Mouse (Mus musculus) hindbrain, embryonic 13.5 days (tissue): Measurements from ENCODE around the gene Zfp341. TPM values are rescaled to one million over a fixed set of nuclear protein-coding genes. Genes with fewer than 3 reads are reported as not detected.

Experiments
- ATAC-seq: fragments of 200-750 bp; cut with Nextera tagmentation; 2 replicates; pipeline ENCODE4 v1.8.0; 2017; ENCODE audit warnings: moderate TSS enrichment; ENCODE audit not compliant: low FRiP score
- H3K27ac ChIP-seq: fragments of 300-500 bp; sonication (generic); 2 replicates; pipeline ENCODE4 v1.5.1; 2015; ENCODE audit warnings: inconsistent platforms, mild to moderate bottlenecking, moderate library complexity
- H3K27me3 ChIP-seq: fragments of 300-500 bp; sonication (generic); 2 replicates; pipeline ENCODE4 v1.6.1; 2015; ENCODE audit warnings: mild to moderate bottlenecking, inconsistent platforms
- H3K36me3 ChIP-seq: fragments of 300-500 bp; sonication (generic); 2 replicates; pipeline ENCODE4 v1.6.1; 2015; ENCODE audit warnings: mild to moderate bottlenecking, inconsistent platforms
- H3K4me1 ChIP-seq: fragments of 300-500 bp; sonication (generic); replicated peaks from 2 replicates; pipeline ENCODE4 v1.6.1; 2015; ENCODE audit warnings: inconsistent platforms
- H3K4me2 ChIP-seq: fragments of 300-500 bp; sonication (generic); 2 replicates; pipeline ENCODE4 v1.6.1; 2015; ENCODE audit warnings: inconsistent platforms, mild to moderate bottlenecking, moderate library complexity
- H3K4me3 ChIP-seq: fragments of 300-500 bp; sonication (generic); 2 replicates; pipeline ENCODE4 v1.5.1; 2015; ENCODE audit warnings: mild to moderate bottlenecking, inconsistent platforms
- H3K9ac ChIP-seq: fragments of 300-500 bp; sonication (generic); 2 replicates; pipeline ENCODE4 v1.6.1; 2015; ENCODE audit warnings: mild to moderate bottlenecking, inconsistent platforms
- H3K9me3 ChIP-seq: fragments of 300-500 bp; sonication (generic); 2 replicates; pipeline ENCODE4 v1.6.1; 2016; ENCODE audit warnings: inconsistent platforms
- WGBS: fragments of 180-500 bp; shearing (Covaris S2); methylation state at CpG from one replicate; pipeline ENCODE4 v1.1.7; 2015; 5-methylcytosine and 5-hydroxymethylcytosine counted together
- polyA plus RNA-seq: library from polyadenylated mRNA; unstranded; fragments of >200 nt; fragmentation: Nextera tagmentation; extraction: Ambion mirVana; gene quantifications from 2 replicates; pipeline ENCODE4 v1.2.1, GENCODE M21; 2015

Gene Zfp341
- polyA plus RNA-seq, 1 experiment from 2014 or later, result 1.9 TPM

DNA sequence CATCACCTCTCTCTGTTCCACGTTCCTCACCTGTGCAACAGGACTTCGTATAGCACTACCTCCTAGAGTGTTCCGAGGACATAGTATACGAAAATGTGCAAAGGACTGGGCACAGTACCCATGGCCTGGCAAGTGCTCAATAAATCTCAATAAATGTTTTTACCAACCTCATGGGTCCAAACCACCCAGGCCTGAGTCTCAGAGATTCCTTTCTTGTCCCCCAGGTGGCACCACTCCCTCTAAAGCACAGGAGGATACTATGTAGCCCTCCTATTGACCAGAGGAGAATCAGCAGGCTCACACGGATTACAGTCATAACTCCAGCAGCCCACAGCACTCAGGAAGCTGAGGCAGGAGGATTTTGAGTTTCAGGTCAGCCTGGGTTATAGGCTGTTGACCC, 33.5 kb downstream of the Zfp341 start:
- peaks cover 48% of the 10 kb centered on the region for H3K36me3 ChIP-seq
- no peak overlapping the region for H3K4me2 ChIP-seq
- H3K27me3 ChIP-seq, result no peaks in the 10 kb centered on the region
- no peak for ATAC-seq
- H3K4me1 ChIP-seq, result no peaks in the 10 kb centered on the region
- no peaks in the 10 kb centered on the region for H3K9me3 ChIP-seq
- no peak overlapping the region for H3K9ac ChIP-seq
- WGBS, result 76% methylated on average over 5 of the region's 5 CpGs
- no peak overlapping the region for H3K4me3 ChIP-seq
- no peak overlapping the region for H3K27ac ChIP-seq

DNA sequence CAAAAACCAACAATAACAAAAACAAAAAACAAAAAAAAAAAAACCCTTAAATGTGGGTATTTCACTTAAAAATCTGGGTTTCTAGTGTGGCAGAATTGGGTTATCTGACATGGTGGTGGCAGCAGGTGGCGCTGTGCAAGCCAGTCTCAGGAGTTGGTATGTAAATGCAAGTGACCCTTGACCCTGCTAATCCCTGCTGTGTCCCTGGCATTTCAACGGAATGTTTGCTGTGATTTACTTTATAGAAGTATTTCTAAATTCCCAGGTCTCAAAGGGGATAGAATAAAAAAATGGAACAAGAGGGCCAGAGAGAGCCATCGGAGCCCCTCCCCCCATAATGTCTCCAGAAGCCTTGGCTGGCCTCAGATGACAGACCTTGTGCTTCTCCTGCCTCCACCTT, 35.0 kb downstream of the Zfp341 start:
- H3K9me3 ChIP-seq, result no peaks in the 10 kb centered on the region
- no peaks in the 10 kb centered on the region for H3K27me3 ChIP-seq
- peaks cover 35% of the 10 kb centered on the region for H3K36me3 ChIP-seq
- H3K27ac ChIP-seq, result no peak overlapping the region
- H3K4me3 ChIP-seq, result no peak overlapping the region
- 26% methylated on average over 3 of the region's 3 CpGs for WGBS
- H3K4me1 ChIP-seq, result no peaks in the 10 kb centered on the region
- ATAC-seq, result no peak
- H3K9ac ChIP-seq, result no peak overlapping the region
- H3K4me2 ChIP-seq, result no peak overlapping the region

DNA sequence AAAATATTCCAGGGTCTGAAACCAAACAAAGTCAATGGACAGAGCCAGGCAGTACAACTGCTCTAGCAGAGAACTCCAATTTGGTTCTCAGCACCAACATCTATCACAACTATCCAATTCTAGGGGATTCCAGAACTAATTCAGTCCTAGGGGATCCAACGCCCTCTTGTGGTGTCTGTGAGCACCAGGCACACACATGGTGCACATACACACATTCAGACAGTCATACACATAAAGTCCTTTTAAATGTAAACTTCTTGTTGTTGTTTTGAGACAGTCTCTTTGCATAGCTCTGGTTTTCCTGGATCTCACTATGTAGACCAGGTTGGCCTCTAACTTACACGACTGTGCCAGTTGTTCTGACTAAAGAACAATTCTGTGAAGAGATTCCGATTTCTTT, 37.3 kb downstream of the Zfp341 start:
- Histone ChIP-seq H3K4me2 (no peak overlapping the region), H3K27me3 (no peaks in the 10 kb centered on the region), H3K36me3 (peaks cover 14% of the 10 kb centered on the region), H3K4me3 (no peak overlapping the region), H3K4me1 (no peaks in the 10 kb centered on the region), H3K27ac (no peak overlapping the region), H3K9ac (no peak overlapping the region), H3K9me3 (no peaks in the 10 kb centered on the region)
- WGBS, result 78% methylated on average over 3 of the region's 3 CpGs
- ATAC-seq, result no peak

DNA sequence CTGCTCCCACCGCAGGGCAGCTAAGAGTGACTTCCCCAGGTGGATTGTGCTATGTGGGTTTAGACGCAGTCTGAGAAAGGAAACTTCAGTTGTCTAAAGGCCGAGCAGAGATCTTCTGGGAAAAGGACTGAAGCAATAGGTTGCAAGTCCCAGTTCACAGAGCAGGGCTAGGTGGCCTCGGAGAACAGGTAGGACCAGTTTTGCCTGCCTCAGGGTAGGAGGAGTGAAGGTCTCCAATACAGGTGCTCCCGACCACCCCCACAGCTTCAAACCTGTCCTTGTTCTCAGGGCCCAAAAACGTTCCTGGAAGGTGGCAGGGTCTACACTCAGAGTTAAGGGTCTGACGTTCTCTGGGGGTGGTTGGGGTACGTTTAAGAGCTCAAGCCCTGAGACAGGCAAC, 38.3 kb downstream of the Zfp341 start, which contains the start of gene Chmp4b:
TSS of gene Chmp4b (plus strand) at position 343 of the 400 bp plus-strand sequence.
- ATAC-seq, result no peak
- Histone ChIP-seq H3K4me1 (0 out of 2 replicates have a peak, but pooled peaks cover 2% of the 10 kb centered on the region), H3K9ac (no peak within 1 kb of the TSS), H3K4me2 (no peak within 1 kb of the TSS), H3K36me3 (peaks cover 5% of the 10 kb centered on the region), H3K27me3 (no peaks in the 10 kb centered on the region), H3K9me3 (no peaks in the 10 kb centered on the region), H3K4me3 (no peak within 1 kb of the TSS), H3K27ac (no peak within 1 kb of the TSS)
- 56% methylated on average over 8 of the region's 8 CpGs for WGBS

DNA sequence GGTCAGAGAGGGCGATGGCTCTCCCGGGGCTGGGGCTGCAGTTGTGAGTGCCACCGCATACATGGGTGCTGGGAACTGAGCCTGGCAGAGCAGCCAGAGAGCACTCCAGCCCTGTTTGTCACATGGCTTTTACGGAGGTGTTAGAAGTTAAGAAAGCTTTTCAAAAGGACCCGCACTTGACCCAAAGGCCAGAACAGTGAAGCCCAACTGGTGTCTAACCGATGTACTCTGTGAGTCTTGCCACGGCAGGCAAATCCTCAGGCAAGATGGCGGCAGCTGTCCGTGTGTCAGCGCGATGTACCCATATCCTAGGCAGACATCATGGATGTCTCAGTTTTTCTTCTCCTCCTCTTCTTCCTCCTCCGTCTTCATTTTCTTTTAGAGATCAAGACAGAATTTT, 41.9 kb downstream of the Zfp341 start:
- no peak for ATAC-seq
- no peak overlapping the region for H3K4me2 ChIP-seq
- H3K36me3 ChIP-seq, result no peaks in the 10 kb centered on the region
- H3K9ac ChIP-seq, result no peak overlapping the region
- H3K27ac ChIP-seq, result no peak overlapping the region
- no peak overlapping the region for H3K4me3 ChIP-seq
- H3K9me3 ChIP-seq, result no peaks in the 10 kb centered on the region
- peaks cover 25% of the 10 kb centered on the region for H3K4me1 ChIP-seq
- 93% methylated on average over 12 of the region's 12 CpGs for WGBS
- no peaks in the 10 kb centered on the region for H3K27me3 ChIP-seq

DNA sequence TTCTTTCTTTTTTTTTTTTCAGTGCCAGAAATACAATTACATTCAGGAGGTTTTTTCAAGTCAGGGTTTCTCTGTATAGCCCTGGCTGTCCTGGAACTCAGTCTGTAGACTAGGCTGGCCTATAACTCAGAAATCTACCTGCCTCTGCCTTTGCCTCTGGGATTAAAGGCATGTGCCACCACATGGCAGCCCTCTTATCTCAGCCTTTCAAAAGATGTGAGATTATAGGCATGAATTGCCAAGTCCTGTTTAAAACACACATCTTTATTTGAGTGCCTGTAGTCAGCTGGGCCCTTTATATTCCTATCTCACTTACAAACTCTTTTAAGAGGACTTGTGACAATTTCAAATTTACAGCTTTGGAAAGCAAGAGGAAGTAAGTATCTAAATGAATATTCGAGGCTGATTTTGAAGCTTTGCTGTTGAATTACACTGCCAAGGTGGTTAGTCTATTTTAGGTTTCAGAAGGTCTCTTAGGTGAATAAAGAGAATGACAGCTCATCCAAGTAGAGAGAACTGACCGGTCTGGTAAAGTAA, 42.8 kb downstream of the Zfp341 start:
- Histone ChIP-seq H3K27ac (no peak overlapping the region), H3K27me3 (no peaks in the 10 kb centered on the region), H3K4me3 (peak overlapping the region; percentile 89), H3K4me1 (peaks cover 28% of the 10 kb centered on the region), H3K36me3 (peaks cover 4% of the 10 kb centered on the region), H3K9me3 (no peaks in the 10 kb centered on the region), H3K4me2 (peak overlapping the region; percentile 44), H3K9ac (0 out of 2 replicates have a peak overlapping the region, but pooled peaks have one; percentile 5)
- no peak for ATAC-seq
- whole genome bisulfite sequencing, result 96% methylated on average over 2 of the region's 2 CpGs

DNA sequence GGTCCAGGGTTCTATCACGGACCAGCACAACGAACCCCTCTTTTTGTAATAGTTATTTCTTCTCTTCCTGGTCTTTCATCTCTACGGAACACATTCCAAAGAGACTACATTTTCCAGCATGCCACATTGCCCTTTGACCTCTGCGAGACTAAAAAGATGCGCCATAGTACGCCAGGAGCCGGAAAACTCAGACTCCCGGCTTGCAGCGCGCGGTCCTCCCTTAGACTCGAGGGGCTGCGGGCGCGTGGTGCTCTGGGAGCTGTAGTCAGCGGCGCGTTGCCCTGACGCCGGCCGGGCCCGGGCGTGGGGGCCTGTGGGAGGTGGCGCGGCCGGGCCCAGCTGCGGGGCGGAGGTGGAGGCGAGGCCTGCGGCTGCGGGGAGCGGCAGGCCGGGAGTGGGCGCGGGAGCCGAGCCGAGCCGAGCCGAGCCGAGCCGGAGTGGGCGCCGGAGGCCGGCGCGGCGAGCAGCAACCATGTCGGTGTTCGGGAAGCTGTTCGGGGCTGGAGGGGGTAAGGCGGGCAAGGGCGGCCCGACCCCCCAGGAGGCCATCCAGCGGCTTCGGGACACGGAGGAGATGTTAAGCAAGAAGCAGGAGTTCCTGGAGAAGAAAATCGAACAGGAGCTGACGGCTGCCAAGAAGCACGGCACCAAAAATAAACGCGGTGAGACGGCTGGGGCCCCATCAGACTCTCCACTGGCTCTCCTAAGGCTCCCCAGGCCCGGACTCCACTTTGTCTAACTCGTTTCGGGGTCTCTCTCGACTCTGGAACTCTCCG, 43.8 kb downstream of the Zfp341 start:
- H3K9ac ChIP-seq, result peak overlapping the region; percentile 97
- no peaks in the 10 kb centered on the region for H3K9me3 ChIP-seq
- ATAC-seq, result peak; percentile 99
- H3K4me2 ChIP-seq, result peak overlapping the region; percentile 95
- under 1% methylated on average over 65 of the region's 67 CpGs for WGBS
- H3K27me3 ChIP-seq, result no peaks in the 10 kb centered on the region
- peaks cover 12% of the 10 kb centered on the region for H3K36me3 ChIP-seq
- H3K27ac ChIP-seq, result peak overlapping the region; percentile 78
- peaks cover 28% of the 10 kb centered on the region for H3K4me1 ChIP-seq
- H3K4me3 ChIP-seq, result peak overlapping the region; percentile 89

DNA sequence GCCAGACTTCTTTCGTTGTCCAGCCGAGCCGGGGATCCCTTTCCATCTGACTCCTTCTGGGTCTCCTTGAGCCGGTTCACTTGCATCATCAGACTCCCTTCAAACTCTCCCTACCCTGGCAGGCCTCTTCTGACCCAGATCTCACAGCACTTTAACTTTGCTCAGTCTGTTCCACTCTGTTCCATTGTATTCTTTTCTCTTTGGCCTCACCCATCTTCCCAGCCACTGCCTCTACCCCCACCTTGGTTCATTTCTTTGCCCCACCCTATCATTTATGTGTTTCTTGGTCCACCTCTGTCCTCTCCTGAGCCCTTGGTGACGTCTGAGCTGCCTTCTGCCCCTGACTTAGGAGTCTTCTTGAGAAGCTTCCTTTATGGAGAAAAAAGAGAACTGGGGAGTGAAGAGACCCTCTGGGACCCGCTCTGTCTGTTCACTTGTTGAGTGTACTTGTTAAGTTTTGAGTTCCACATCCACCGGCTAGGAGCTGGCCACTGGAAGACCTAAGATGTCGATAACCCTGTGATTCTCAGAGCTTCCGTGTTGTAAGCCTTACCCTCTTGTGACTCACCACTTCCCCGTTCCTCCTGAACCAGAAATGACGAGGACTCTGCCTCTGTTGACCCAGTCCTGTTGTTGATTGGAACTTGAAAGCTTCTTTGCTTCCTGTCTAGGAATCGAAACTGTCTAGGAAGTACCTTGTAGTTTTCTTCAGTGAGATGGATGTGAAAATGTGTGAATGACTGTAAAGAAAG, 44.6 kb downstream of the Zfp341 start:
- Histone ChIP-seq H3K9ac (peak overlapping the region; percentile 97), H3K4me3 (peak overlapping the region; percentile 89), H3K27ac (peak overlapping the region; percentile 78), H3K4me1 (peaks cover 28% of the 10 kb centered on the region), H3K9me3 (no peaks in the 10 kb centered on the region), H3K27me3 (no peaks in the 10 kb centered on the region), H3K36me3 (peaks cover 13% of the 10 kb centered on the region), H3K4me2 (peak overlapping the region; percentile 95)
- 16% methylated on average over 12 of the region's 12 CpGs for WGBS
- peak; percentile 13; the same call in 1 of the 2 replicates for ATAC-seq

DNA sequence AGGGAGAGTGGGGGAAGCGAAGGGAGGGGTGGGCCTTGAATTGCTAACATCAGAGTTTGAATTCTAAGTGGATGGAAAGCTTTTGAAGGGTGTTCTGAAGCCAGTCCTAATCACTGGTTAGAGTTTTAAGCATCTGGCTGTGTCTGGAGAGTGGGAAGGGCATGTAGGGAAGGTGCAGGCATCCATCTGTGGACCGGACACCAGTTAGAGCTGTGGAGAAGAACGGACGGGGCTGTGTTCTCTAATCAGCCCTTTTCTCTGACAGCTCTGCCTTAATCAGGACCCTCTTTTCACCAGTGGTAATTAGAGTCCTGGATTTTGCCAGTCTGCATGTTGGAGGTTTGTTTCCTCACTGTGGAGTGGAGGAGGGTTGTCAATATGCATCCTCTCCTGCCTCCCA, 46.0 kb downstream of the Zfp341 start:
- ATAC-seq, result no peak
- no peaks in the 10 kb centered on the region for H3K27me3 ChIP-seq
- H3K9me3 ChIP-seq, result no peaks in the 10 kb centered on the region
- H3K36me3 ChIP-seq, result peaks cover 16% of the 10 kb centered on the region
- 0 out of 2 replicates have a peak overlapping the region, but pooled peaks have one; percentile 89 for H3K4me3 ChIP-seq
- peak overlapping the region; percentile 95 for H3K4me2 ChIP-seq
- H3K4me1 ChIP-seq, result peaks cover 28% of the 10 kb centered on the region
- H3K9ac ChIP-seq, result peak overlapping the region; percentile 49; the same call in 1 of the 2 replicates
- 92% methylated on average over 4 of the region's 4 CpGs for WGBS
- no peak overlapping the region for H3K27ac ChIP-seq

DNA sequence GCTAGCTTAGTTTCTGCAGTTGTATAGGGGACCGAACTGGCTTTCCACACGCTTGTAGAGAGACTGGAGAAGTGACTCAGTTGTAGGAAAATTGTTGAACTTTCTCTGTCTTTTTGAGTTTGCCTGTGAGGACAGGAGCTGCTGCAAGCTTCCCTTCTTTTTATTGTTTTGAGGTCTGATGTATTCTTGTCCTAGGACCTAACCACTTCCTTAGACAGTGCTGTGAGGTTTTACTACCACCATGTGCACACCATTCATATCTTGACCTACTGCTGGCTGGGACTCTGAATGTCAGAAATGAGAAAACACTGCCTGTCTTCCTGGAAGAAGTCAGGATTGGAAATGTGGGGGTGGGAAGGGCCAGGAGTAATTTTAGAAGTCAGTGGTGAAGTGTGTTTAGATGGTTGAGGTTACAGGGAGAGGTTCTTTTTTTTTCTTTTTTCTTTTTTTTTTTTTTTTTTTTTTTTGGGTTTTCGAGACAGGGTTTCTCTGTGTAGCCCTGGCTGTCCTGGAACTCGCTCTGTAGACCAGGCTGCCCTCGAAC, 46.5 kb downstream of the Zfp341 start:
- H3K36me3 ChIP-seq, result peaks cover 16% of the 10 kb centered on the region
- H3K27me3 ChIP-seq, result no peaks in the 10 kb centered on the region
- H3K9ac ChIP-seq, result peak overlapping the region; percentile 49; the same call in 1 of the 2 replicates
- H3K4me3 ChIP-seq, result 0 out of 2 replicates have a peak overlapping the region, but pooled peaks have one; percentile 89
- no peak overlapping the region for H3K27ac ChIP-seq
- peaks cover 28% of the 10 kb centered on the region for H3K4me1 ChIP-seq
- H3K9me3 ChIP-seq, result no peaks in the 10 kb centered on the region
- peak overlapping the region; percentile 95 for H3K4me2 ChIP-seq
- ATAC-seq, result no peak
- 87% methylated on average over 4 of the region's 5 CpGs for WGBS

DNA sequence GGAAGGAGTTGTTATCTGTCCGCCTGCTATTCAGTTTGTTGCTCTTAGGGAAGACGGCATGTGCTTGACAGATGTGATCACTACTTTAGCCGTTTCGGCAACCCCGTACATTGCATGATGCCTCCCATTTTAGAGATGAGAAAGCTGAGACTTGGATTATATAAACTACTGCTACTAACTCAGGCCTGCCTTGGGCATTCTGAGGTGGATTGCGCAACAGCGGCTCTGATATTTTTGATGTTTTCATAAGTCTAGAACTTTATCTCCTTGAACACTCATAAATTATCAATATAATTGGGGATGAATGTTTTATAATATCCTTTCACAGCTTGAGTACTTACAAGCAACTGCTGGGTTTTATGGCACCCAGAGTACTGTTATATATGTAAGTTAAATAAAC, 55.6 kb downstream of the Zfp341 start:
- H3K4me3 ChIP-seq, result no peak overlapping the region
- ATAC-seq, result no peak
- peaks cover 9% of the 10 kb centered on the region; the same call in 1 of the 2 replicates for H3K4me1 ChIP-seq
- WGBS, result 87% methylated on average over 7 of the region's 7 CpGs
- H3K4me2 ChIP-seq, result no peak overlapping the region
- H3K27ac ChIP-seq, result no peak overlapping the region
- no peak overlapping the region for H3K9ac ChIP-seq
- peaks cover 5% of the 10 kb centered on the region; the same call in 1 of the 2 replicates for H3K36me3 ChIP-seq
- H3K27me3 ChIP-seq, result no peaks in the 10 kb centered on the region
- no peaks in the 10 kb centered on the region for H3K9me3 ChIP-seq

DNA sequence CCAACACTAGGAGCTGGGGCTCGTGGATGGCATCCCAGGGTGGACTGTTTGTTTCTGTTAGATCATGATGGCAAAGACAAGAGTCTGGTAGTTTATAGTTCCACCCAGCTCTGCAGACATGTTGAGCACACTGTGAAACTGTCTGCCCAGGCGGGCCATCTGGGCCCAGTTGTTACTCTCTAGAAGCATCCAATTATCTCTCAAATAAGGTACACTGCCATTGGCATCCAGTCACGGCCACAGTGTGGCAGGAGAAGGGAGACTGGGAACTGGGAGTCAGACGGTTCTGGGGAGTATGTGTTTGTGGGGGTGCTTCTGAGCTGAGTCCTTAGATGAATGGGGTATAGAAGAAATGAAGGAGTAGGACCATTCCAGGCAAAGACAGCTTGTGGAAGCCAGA, 57.0 kb downstream of the Zfp341 start:
- Histone ChIP-seq H3K4me2 (no peak overlapping the region), H3K36me3 (peaks cover 5% of the 10 kb centered on the region; the same call in 1 of the 2 replicates), H3K9me3 (no peaks in the 10 kb centered on the region), H3K27ac (no peak overlapping the region), H3K4me3 (no peak overlapping the region), H3K4me1 (peaks cover 14% of the 10 kb centered on the region; the same call in 1 of the 2 replicates), H3K27me3 (no peaks in the 10 kb centered on the region), H3K9ac (no peak overlapping the region)
- ATAC-seq, result no peak
- 77% methylated on average over 4 of the region's 4 CpGs for WGBS
